Mouse (Mus musculus): Measurements from ENCODE around the gene Smyd3. TPM values are rescaled to one million over a fixed set of nuclear protein-coding genes. Genes with fewer than 3 reads are reported as not detected.

Smyd3 gene
- total and polyA plus RNA-seq, 2 experiments, result 1.4 to 7.0 TPM

DNA sequence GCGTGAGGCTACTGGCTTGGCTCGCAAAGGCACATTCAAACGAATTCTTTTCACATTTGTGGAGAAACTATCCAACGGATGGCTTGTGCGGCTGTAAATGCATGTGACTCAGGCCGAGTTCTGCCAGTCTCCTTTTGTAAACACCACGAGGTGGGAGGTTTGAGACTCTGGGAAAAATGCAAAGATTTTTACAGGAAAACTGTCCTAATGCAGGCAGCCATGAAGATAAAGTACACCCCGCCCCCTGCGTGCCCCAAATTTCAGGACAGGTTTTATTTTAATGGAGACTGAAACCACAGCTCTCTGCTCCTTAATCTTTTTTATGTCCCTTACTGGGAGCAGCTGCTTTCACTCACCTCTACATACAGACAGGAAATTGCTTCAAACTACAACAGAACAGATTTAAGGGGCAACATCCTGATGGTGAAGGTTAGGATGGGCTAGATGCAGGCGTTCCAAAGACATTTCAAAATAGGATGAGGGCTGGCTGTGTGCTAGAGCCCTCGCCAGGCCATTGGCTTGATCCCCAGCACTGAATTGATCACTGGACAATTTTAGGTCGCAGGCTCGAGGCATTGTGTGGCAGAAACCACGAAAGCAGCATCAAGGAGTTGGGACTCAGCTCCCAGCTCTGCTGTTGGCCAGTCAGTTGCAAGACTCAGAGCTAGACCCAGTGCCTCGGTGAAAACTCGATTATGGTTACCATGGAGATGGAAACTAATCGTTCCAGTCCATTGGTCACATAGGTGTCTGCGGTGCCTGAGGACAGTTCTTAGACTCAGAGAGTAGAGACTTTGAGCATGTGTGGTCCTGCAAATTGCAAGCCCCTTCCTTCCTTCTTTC is 457.5 kb downstream of the Smyd3 start:
- no peaks in the 10 kb centered on the region for H3K36me3 ChIP-seq (ENCODE audit: control insufficient read depth, insufficient read depth, low read length)
- H3K9ac ChIP-seq (ENCODE audit: low read depth, low read length), result no peak overlapping the region
- peaks cover 3% of the 10 kb centered on the region for H3K4me1 ChIP-seq (ENCODE audit: control insufficient read depth, insufficient read depth, low read length)
- 74% methylated on average over 18 of the region's 18 CpGs for WGBS
- DNase-seq (ENCODE audit: extremely low read depth, low read depth, low spot score), result no peak
- H3K27me3 ChIP-seq (ENCODE audit: control insufficient read depth, insufficient read depth, low read length), result no peaks in the 10 kb centered on the region
- no peaks in the 10 kb centered on the region for H3K79me2 ChIP-seq (ENCODE audit: control insufficient read depth, insufficient read depth, low read length)
- no peak overlapping the region for H3K4me3 ChIP-seq (ENCODE audit: insufficient read depth, low read depth, low read length)
- TF ChIP-seq CTCF (IDR thresholded peaks at IDR 0.05; ENCODE audit: low read depth, low read length) (no peak), POLR2A (IDR thresholded peaks at IDR 0.05; ENCODE audit: extremely low read depth, insufficient read depth, low read length) (no peak)
- no peak overlapping the region for H3K27ac ChIP-seq (replicated peaks; ENCODE audit: insufficient read depth, low read depth, low read length)

GRCm38 (mm10) chr1:179059286-179060112 is 458.3 kb downstream of the Smyd3 start:
- Histone ChIP-seq H3K27ac (replicated peaks; ENCODE audit: insufficient read depth, low read depth, low read length) (no peak overlapping the region), H3K79me2 (ENCODE audit: control insufficient read depth, insufficient read depth, low read length) (no peaks in the 10 kb centered on the region), H3K9ac (ENCODE audit: low read depth, low read length) (no peak overlapping the region), H3K4me1 (ENCODE audit: control insufficient read depth, insufficient read depth, low read length) (peaks cover 3% of the 10 kb centered on the region), H3K36me3 (ENCODE audit: control insufficient read depth, insufficient read depth, low read length) (no peaks in the 10 kb centered on the region), H3K27me3 (ENCODE audit: control insufficient read depth, insufficient read depth, low read length) (no peaks in the 10 kb centered on the region), H3K4me3 (ENCODE audit: insufficient read depth, low read depth, low read length) (no peak overlapping the region)
- no peak for DNase-seq (ENCODE audit: extremely low read depth, low read depth, low spot score)
- WGBS, result 82% methylated on average over 15 of the region's 15 CpGs
- TF ChIP-seq POLR2A (IDR thresholded peaks at IDR 0.05; ENCODE audit: extremely low read depth, insufficient read depth, low read length), result no peak
- no peak for TF ChIP-seq CTCF (IDR thresholded peaks at IDR 0.05; ENCODE audit: low read depth, low read length)

GRCm38 (mm10) chr1:179058675-179059074 is 459.2 kb downstream of the Smyd3 start:
- Histone ChIP-seq H3K4me1 (ENCODE audit: control insufficient read depth, insufficient read depth, low read length) (peaks cover 3% of the 10 kb centered on the region), H3K4me3 (ENCODE audit: insufficient read depth, low read depth, low read length) (no peak overlapping the region), H3K36me3 (ENCODE audit: control insufficient read depth, insufficient read depth, low read length) (no peaks in the 10 kb centered on the region), H3K9ac (ENCODE audit: low read depth, low read length) (no peak overlapping the region), H3K27ac (replicated peaks; ENCODE audit: insufficient read depth, low read depth, low read length) (no peak overlapping the region), H3K27me3 (ENCODE audit: control insufficient read depth, insufficient read depth, low read length) (no peaks in the 10 kb centered on the region), H3K79me2 (ENCODE audit: control insufficient read depth, insufficient read depth, low read length) (no peaks in the 10 kb centered on the region)
- no peak for DNase-seq (ENCODE audit: extremely low read depth, low read depth, low spot score)
- WGBS, result 92% methylated on average over 4 of the region's 4 CpGs
- no peak for TF ChIP-seq CTCF (IDR thresholded peaks at IDR 0.05; ENCODE audit: low read depth, low read length)
- no peak for TF ChIP-seq POLR2A (IDR thresholded peaks at IDR 0.05; ENCODE audit: extremely low read depth, insufficient read depth, low read length)

DNA sequence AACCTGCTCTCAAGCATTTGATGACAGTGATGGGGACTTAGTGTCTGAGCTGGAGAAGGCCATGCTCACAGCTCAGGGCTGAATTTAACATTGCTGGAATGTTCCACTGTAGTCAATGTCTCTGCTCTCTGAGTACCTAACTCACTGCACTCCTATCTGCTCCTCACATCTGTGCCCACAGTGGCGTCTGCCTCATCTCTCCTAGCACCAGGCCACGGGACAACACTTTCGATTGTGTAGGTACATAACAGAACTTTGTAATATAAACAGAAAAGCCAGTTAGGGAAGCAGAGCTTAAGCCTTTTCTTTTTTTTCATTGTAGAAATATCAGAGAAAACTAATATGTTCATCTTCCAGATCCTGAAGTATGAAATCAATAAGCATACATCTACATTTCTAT is 462.1 kb downstream of the Smyd3 start:
- Histone ChIP-seq H3K9ac (ENCODE audit: low read depth, low read length) (no peak overlapping the region), H3K27ac (replicated peaks; ENCODE audit: insufficient read depth, low read depth, low read length) (no peak overlapping the region), H3K36me3 (ENCODE audit: control insufficient read depth, insufficient read depth, low read length) (no peaks in the 10 kb centered on the region), H3K4me3 (ENCODE audit: insufficient read depth, low read depth, low read length) (no peak overlapping the region), H3K79me2 (ENCODE audit: control insufficient read depth, insufficient read depth, low read length) (no peaks in the 10 kb centered on the region), H3K27me3 (ENCODE audit: control insufficient read depth, insufficient read depth, low read length) (no peaks in the 10 kb centered on the region), H3K4me1 (ENCODE audit: control insufficient read depth, insufficient read depth, low read length) (no peaks in the 10 kb centered on the region)
- TF ChIP-seq CTCF (IDR thresholded peaks at IDR 0.05; ENCODE audit: low read depth, low read length), result no peak
- TF ChIP-seq POLR2A (IDR thresholded peaks at IDR 0.05; ENCODE audit: extremely low read depth, insufficient read depth, low read length), result no peak
- 75% methylated on average over 3 of the region's 3 CpGs for WGBS
- DNase-seq (ENCODE audit: extremely low read depth, low read depth, low spot score), result no peak

GRCm38 (mm10) chr1:179054385-179055116 is 463.3 kb downstream of the Smyd3 start:
- Histone ChIP-seq H3K4me1 (ENCODE audit: control insufficient read depth, insufficient read depth, low read length) (no peaks in the 10 kb centered on the region), H3K36me3 (ENCODE audit: control insufficient read depth, insufficient read depth, low read length) (no peaks in the 10 kb centered on the region), H3K9ac (ENCODE audit: low read depth, low read length) (no peak overlapping the region), H3K27ac (replicated peaks; ENCODE audit: insufficient read depth, low read depth, low read length) (no peak overlapping the region), H3K79me2 (ENCODE audit: control insufficient read depth, insufficient read depth, low read length) (no peaks in the 10 kb centered on the region), H3K4me3 (ENCODE audit: insufficient read depth, low read depth, low read length) (no peak overlapping the region), H3K27me3 (ENCODE audit: control insufficient read depth, insufficient read depth, low read length) (no peaks in the 10 kb centered on the region)
- 63% methylated on average over 7 of the region's 7 CpGs for WGBS
- peak; percentile 20 for DNase-seq (ENCODE audit: extremely low read depth, low read depth, low spot score)
- TF ChIP-seq CTCF (IDR thresholded peaks at IDR 0.05; ENCODE audit: low read depth, low read length) (no peak), POLR2A (IDR thresholded peaks at IDR 0.05; ENCODE audit: extremely low read depth, insufficient read depth, low read length) (no peak)

Data from liver, adult 2 months (tissue).